ENCODE assay signal across 8 mouse cellular contexts in the genomic region with DNA sequence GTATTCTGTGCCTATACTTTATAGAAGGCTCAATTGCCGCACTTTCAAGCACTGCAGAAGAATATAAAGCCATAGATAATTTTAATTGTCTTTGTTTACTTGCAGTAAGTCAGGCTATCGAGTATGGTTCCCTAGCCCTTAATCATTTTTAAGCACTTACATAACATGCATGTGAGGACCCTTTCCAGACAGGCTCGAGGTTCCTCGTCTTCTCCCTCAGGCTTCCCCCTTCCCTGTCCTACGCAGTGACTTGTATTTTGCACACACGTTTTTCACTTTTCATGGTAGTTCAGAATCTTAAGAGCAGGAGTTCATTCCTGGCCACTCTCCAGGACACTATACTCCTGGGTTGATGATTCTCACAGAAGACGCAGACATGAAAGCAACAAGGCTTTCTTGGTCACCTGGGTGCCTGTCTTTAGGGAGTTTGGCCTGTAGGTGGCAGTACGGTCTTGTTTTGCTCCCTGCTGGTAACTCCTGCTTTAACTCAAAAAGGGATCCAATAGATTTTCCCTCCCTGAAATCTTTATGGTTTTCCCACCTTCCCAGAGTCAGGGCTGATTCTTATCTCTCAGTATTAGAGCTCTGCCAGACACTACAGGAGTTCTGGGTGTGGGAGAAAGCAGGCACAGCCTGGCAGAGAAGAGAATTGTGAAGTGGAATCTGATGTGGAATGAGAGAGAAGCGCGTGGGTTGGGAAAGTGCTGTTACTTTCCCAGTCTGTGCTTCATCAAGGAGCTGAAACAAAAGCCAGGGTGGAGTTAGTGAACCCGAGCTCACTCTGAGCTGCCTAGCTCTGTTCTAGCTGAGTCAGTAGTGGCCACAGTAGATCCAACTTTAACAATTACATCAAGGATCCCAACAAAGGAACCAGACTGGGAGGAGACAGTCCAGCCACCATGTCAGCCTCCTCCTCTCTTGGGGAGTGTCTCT.
DNase-seq lines count a peak whose midpoint lies in the region; ATAC-seq and TF ChIP-seq lines count a peak whose summit lies in the region.

No protein-coding gene starts in this region.

- H3K9ac ChIP-seq in embryonic facial prominence, embryonic 11.5 days (replicated peaks; ENCODE audit: low read length): peak overlapping the region; percentile 41
- no peak overlapping the region for H3K9ac ChIP-seq in heart, embryonic 14.5 days (ENCODE audit: low read length)
- H3K9ac ChIP-seq in liver, adult 2 months (ENCODE audit: low read depth, low read length): no peak overlapping the region
- H3K9ac ChIP-seq in neural tube, embryonic 15.5 days (replicated peaks): no peak overlapping the region

- no peaks in the 10 kb centered on the region for H3K36me3 ChIP-seq in embryonic facial prominence, embryonic 11.5 days (replicated peaks; ENCODE audit: control insufficient read depth, insufficient read depth, low read depth, low read length)
- H3K36me3 ChIP-seq in heart, embryonic 14.5 days (ENCODE audit: control insufficient read depth, insufficient read depth, low read length): no peaks in the 10 kb centered on the region
- no peaks in the 10 kb centered on the region for H3K36me3 ChIP-seq in liver, adult 2 months (ENCODE audit: control insufficient read depth, insufficient read depth, low read length)
- no peaks in the 10 kb centered on the region for H3K36me3 ChIP-seq in neural tube, embryonic 15.5 days

- DNase-seq in urinary bladder, adult 18-20 months (ENCODE audit: low spot score in 2 of 2): peak; percentile 4 to 7
- DNase-seq in urinary bladder, adult 2 months (ENCODE audit: low spot score): no peak
- peak; percentile 83 for DNase-seq in embryonic facial prominence, embryonic 11.5 days (ENCODE audit: low spot score)
- peak; percentile 73 for DNase-seq in kidney, postnatal 10 days
- DNase-seq in liver, adult 2 months (ENCODE audit: extremely low read depth, low read depth, low spot score): peak; percentile 30
- no peak for DNase-seq in spleen, adult 12 weeks (ENCODE audit: low spot score)

- no peaks in the 10 kb centered on the region for H3K79me2 ChIP-seq in liver, adult 2 months (ENCODE audit: control insufficient read depth, insufficient read depth, low read length)

- 43% methylated on average over 11 of the region's 11 CpGs for WGBS in embryonic facial prominence, embryonic 11.5 days
- 37% methylated on average over 11 of the region's 11 CpGs for WGBS in heart, embryonic 14.5 days
- WGBS in liver, adult 2 months: 42% methylated on average over 11 of the region's 11 CpGs
- WGBS in neural tube, embryonic 15.5 days: 38% methylated on average over 11 of the region's 11 CpGs

- TF ChIP-seq POLR2A in liver, adult 2 months (IDR thresholded peaks at IDR 0.05; ENCODE audit: extremely low read depth, insufficient read depth, low read length): no peak

- H3K9me3 ChIP-seq in embryonic facial prominence, embryonic 11.5 days (replicated peaks; ENCODE audit: control insufficient read depth, low read length): no peaks in the 10 kb centered on the region
- H3K9me3 ChIP-seq in heart, embryonic 14.5 days (ENCODE audit: control insufficient read depth, low read length): no peaks in the 10 kb centered on the region
- no peaks in the 10 kb centered on the region for H3K9me3 ChIP-seq in neural tube, embryonic 15.5 days (replicated peaks)

- H3K4me2 ChIP-seq in embryonic facial prominence, embryonic 11.5 days (ENCODE audit: low read depth, low read length): no peak overlapping the region
- H3K4me2 ChIP-seq in heart, embryonic 14.5 days (ENCODE audit: low read length): peak overlapping the region; percentile 50
- H3K4me2 ChIP-seq in neural tube, embryonic 15.5 days: peak overlapping the region; percentile 21

- TF ChIP-seq CTCF in liver, adult 2 months (IDR thresholded peaks at IDR 0.05; ENCODE audit: low read depth, low read length): peak; percentile 60

- no peak overlapping the region for H3K4me3 ChIP-seq in embryonic facial prominence, embryonic 11.5 days (ENCODE audit: low read depth, low read length)
- no peak overlapping the region for H3K4me3 ChIP-seq in heart, embryonic 14.5 days (ENCODE audit: control insufficient read depth in 1 of 2, insufficient read depth in 1 of 2, low read depth in 1 of 2, low read length in 2 of 2)
- no peak overlapping the region for H3K4me3 ChIP-seq in liver, adult 2 months (ENCODE audit: insufficient read depth, low read depth, low read length)
- H3K4me3 ChIP-seq in neural tube, embryonic 15.5 days (replicated peaks): no peak overlapping the region

- ATAC-seq in embryonic facial prominence, embryonic 11.5 days (replicated peaks; ENCODE audit: insufficient number of reproducible peaks, low FRiP score, low TSS enrichment, low read depth): peak; percentile 83
- no peak for ATAC-seq in heart, embryonic 14.5 days (ENCODE audit: insufficient number of reproducible peaks, insufficient read depth, low FRiP score, low read depth)
- ATAC-seq in neural tube, embryonic 15.5 days (ENCODE audit: low FRiP score): peak; percentile 77

- no peaks in the 10 kb centered on the region for H3K27me3 ChIP-seq in embryonic facial prominence, embryonic 11.5 days (ENCODE audit: control insufficient read depth, insufficient read depth, low read length)
- H3K27me3 ChIP-seq in heart, embryonic 14.5 days (ENCODE audit: control insufficient read depth, insufficient read depth, low read length): no peaks in the 10 kb centered on the region
- H3K27me3 ChIP-seq in liver, adult 2 months (ENCODE audit: control insufficient read depth, insufficient read depth, low read length): no peaks in the 10 kb centered on the region
- H3K27me3 ChIP-seq in neural tube, embryonic 15.5 days (replicated peaks): no peaks in the 10 kb centered on the region

- no peak overlapping the region for H3K27ac ChIP-seq in embryonic facial prominence, embryonic 11.5 days (replicated peaks; ENCODE audit: low read depth, low read length)
- H3K27ac ChIP-seq in heart, embryonic 14.5 days (replicated peaks in 1 of 2; ENCODE audit: control insufficient read depth in 1 of 2, insufficient read depth in 1 of 2, low read depth in 2 of 2, low read length in 2 of 2): no peak overlapping the region
- H3K27ac ChIP-seq in liver, adult 2 months (replicated peaks; ENCODE audit: insufficient read depth, low read depth, low read length): no peak overlapping the region
- no peak overlapping the region for H3K27ac ChIP-seq in neural tube, embryonic 15.5 days (replicated peaks)

- no peaks in the 10 kb centered on the region for H3K4me1 ChIP-seq in embryonic facial prominence, embryonic 11.5 days (ENCODE audit: control insufficient read depth, insufficient read depth, low read length)
- peaks cover 0 to 3% of the 10 kb centered on the region in 2 experiments; a peak in 1 of 4 replicates for H3K4me1 ChIP-seq in heart, embryonic 14.5 days (ENCODE audit: control insufficient read depth in 2 of 2, insufficient read depth in 2 of 2, low read length in 2 of 2)
- H3K4me1 ChIP-seq in liver, adult 2 months (ENCODE audit: control insufficient read depth, insufficient read depth, low read length): no peaks in the 10 kb centered on the region
- peaks cover 5% of the 10 kb centered on the region; the same call in 1 of the 2 replicates for H3K4me1 ChIP-seq in neural tube, embryonic 15.5 days

Comparison
In these comparisons a context has a peak if more than half of its experiments do, and no peak if none do; other contexts are left out.
1. DNase-seq: peak in urinary bladder, adult 18-20 months (2 of 2), embryonic facial prominence, embryonic 11.5 days (single experiment), kidney, postnatal 10 days (single experiment) and liver, adult 2 months (single experiment); none in urinary bladder, adult 2 months (single experiment) and spleen, adult 12 weeks (single experiment).